Mouse (Mus musculus) stomach, embryonic 16.5 days (tissue): Measurements from ENCODE around the gene Nr1d1. TPM values are rescaled to one million over a fixed set of nuclear protein-coding genes. Genes with fewer than 3 reads are reported as not detected.

Experiments used
- ATAC-seq: fragments of 200-750 bp; cut with Nextera tagmentation; 2 replicates; pipeline ENCODE4 v1.8.0; 2017; ENCODE audit warnings: moderate number of reproducible peaks, moderate TSS enrichment; ENCODE audit not compliant: insufficient read depth, low FRiP score
- H3K27ac ChIP-seq: fragments of 300-500 bp; sonication (generic); 2 replicates; pipeline ENCODE4 v1.5.1; 2014; ENCODE audit warnings: low read length
- H3K27me3 ChIP-seq: fragments of 300-500 bp; sonication (generic); 2 replicates; pipeline ENCODE4 v1.6.1; 2014; ENCODE audit warnings: low read length, control low read depth, mixed read lengths; ENCODE audit not compliant: control insufficient read depth, insufficient read depth
- H3K36me3 ChIP-seq: fragments of 300-500 bp; sonication (generic); 2 replicates; pipeline ENCODE4 v1.6.1; 2014; ENCODE audit warnings: low read length; ENCODE audit not compliant: control insufficient read depth, insufficient read depth
- H3K4me1 ChIP-seq: fragments of 300-500 bp; sonication (generic); 2 replicates; pipeline ENCODE4 v1.6.1; 2014; ENCODE audit warnings: low read length, control low read depth, mixed read lengths; ENCODE audit not compliant: control insufficient read depth, insufficient read depth
- H3K4me2 ChIP-seq: fragments of 300-500 bp; sonication (generic); 2 replicates; pipeline ENCODE4 v1.6.1; 2014; ENCODE audit warnings: low read depth, low read length, mixed read lengths
- H3K4me3 ChIP-seq: fragments of 300-500 bp; sonication (generic); replicated peaks from 2 replicates; pipeline ENCODE4 v1.5.1; 2014; ENCODE audit warnings: mild to moderate bottlenecking, low read length
- H3K9ac ChIP-seq: fragments of 300-500 bp; sonication (generic); 2 replicates; pipeline ENCODE4 v1.6.1; 2014; ENCODE audit warnings: low read length
- H3K9me3 ChIP-seq: fragments of 300-500 bp; sonication (generic); replicated peaks from 2 replicates; pipeline ENCODE4 v1.6.1; 2016; ENCODE audit warnings: low read length, control low read depth; ENCODE audit not compliant: control insufficient read depth
- WGBS: fragments of 180-500 bp; shearing (Covaris S2); extraction: QIAGEN DNeasy Blood & Tissue Kit; methylation state at CpG from one replicate; pipeline ENCODE4 v1.1.7; 2014; 5-methylcytosine and 5-hydroxymethylcytosine counted together
- polyA plus RNA-seq: library from polyadenylated mRNA; unstranded; fragments of >200 nt; fragmentation: Nextera tagmentation; extraction: Ambion mirVana; gene quantifications from 2 replicates; pipeline ENCODE4 v1.2.1, GENCODE M21; 2015

Gene Nr1d1
- polyA plus RNA-seq, 1 experiment from 2014 or later: 2.6 TPM

- H3K9me3 ChIP-seq: no peaks in the 10 kb centered on the region
- H3K27ac ChIP-seq: peak within 1 kb of the TSS; percentile 69
- H3K4me1 ChIP-seq: peaks cover 11% of the 10 kb centered on the region; the same call in 1 of the 2 replicates
- H3K9ac ChIP-seq: peak within 1 kb of the TSS; percentile 73
- no peaks in the 10 kb centered on the region for H3K27me3 ChIP-seq
- H3K4me3 ChIP-seq: peak within 1 kb of the TSS; percentile 82
- H3K4me2 ChIP-seq: peak within 1 kb of the TSS; percentile 86
- peak; percentile 92 for ATAC-seq
- 0 out of 2 replicates have a peak, but pooled peaks cover 3% of the 10 kb centered on the region for H3K36me3 ChIP-seq
- under 1% methylated on average over 16 of the region's 16 CpGs for whole genome bisulfite sequencing
Observed at GRCm38 (mm10) chr11:98729119-98729588, 46.0 kb downstream of the Nr1d1 start, which contains the start of gene Med24. Med24 (minus strand) TSS chr11:98729435.

- Histone ChIP-seq H3K27me3 (no peaks in the 10 kb centered on the region), H3K36me3 (0 out of 2 replicates have a peak, but pooled peaks cover 3% of the 10 kb centered on the region), H3K9ac (no peak overlapping the region), H3K4me2 (no peak overlapping the region), H3K9me3 (no peaks in the 10 kb centered on the region), H3K4me1 (peaks cover 20% of the 10 kb centered on the region), H3K4me3 (no peak overlapping the region), H3K27ac (no peak overlapping the region)
- no peak for ATAC-seq
- WGBS: 92% methylated on average over 15 of the region's 15 CpGs
Observed at GRCm38 (mm10) chr11:98725926-98726506, 49.1 kb downstream of the Nr1d1 start.

DNA sequence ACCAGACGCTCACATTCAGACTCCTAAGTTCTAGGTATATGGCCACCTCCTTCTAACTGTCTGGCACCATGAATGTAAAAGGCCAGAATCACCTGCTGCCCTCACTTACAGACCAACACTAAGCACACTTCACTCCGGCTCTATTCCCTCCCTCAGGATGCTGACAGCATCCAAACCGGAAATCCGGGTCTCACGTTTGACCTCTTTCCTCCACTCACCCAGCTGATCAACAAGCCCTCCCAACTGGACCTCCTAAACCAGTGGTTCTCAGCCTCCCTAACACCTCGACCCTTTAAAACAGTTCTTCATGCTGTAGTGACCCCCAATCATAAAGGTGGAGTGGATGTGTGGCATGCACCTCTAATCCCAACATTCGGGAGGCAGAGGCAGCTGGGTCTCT, 52.0 kb downstream of the Nr1d1 start:
- Histone ChIP-seq H3K4me1 (peaks cover 15% of the 10 kb centered on the region), H3K36me3 (0 out of 2 replicates have a peak, but pooled peaks cover 3% of the 10 kb centered on the region), H3K27me3 (no peaks in the 10 kb centered on the region), H3K9ac (no peak overlapping the region), H3K9me3 (no peaks in the 10 kb centered on the region), H3K27ac (no peak overlapping the region), H3K4me3 (no peak overlapping the region), H3K4me2 (no peak overlapping the region)
- 75% methylated on average over 7 of the region's 7 CpGs for WGBS
- ATAC-seq: no peak

GRCm38 (mm10) chr11:98721458-98722226, 53.5 kb downstream of the Nr1d1 start:
- peak overlapping the region; percentile 9; the same call in 1 of the 2 replicates for H3K9ac ChIP-seq
- no peak overlapping the region for H3K4me2 ChIP-seq
- H3K27me3 ChIP-seq: no peaks in the 10 kb centered on the region
- H3K9me3 ChIP-seq: no peaks in the 10 kb centered on the region
- 52% methylated on average over 24 of the region's 24 CpGs for WGBS
- H3K27ac ChIP-seq: peak overlapping the region; percentile 64; the same call in 1 of the 2 replicates
- ATAC-seq: peak; percentile 51; the same call in 1 of the 2 replicates
- no peaks in the 10 kb centered on the region for H3K36me3 ChIP-seq
- H3K4me1 ChIP-seq: peaks cover 15% of the 10 kb centered on the region
- no peak overlapping the region for H3K4me3 ChIP-seq

GRCm38 (mm10) chr11:98720756-98721155, 54.4 kb downstream of the Nr1d1 start:
- Histone ChIP-seq H3K4me3 (no peak overlapping the region), H3K4me1 (peaks cover 15% of the 10 kb centered on the region), H3K4me2 (no peak overlapping the region), H3K27ac (no peak overlapping the region), H3K27me3 (no peaks in the 10 kb centered on the region), H3K9ac (no peak overlapping the region), H3K36me3 (no peaks in the 10 kb centered on the region), H3K9me3 (no peaks in the 10 kb centered on the region)
- 71% methylated on average over 2 of the region's 2 CpGs for WGBS
- ATAC-seq: no peak

Other genes starting within 250 kb of the Nr1d1 start
- 0.31 and 0.54 TPM in 2 replicates for gene Ikzf3, start 229.3 kb downstream of the Nr1d1 start, polyA plus RNA-seq
- gene Zpbp2, start 224.2 kb downstream of the Nr1d1 start, polyA plus RNA-seq: 0.18 and 0.19 TPM in 2 replicates
- 56.8 and 61.0 TPM in 2 replicates for gene Ormdl3, start 188.0 kb downstream of the Nr1d1 start, polyA plus RNA-seq
- not detected in 2 replicates for gene Lrrc3c, start 177.0 kb downstream of the Nr1d1 start, polyA plus RNA-seq
- gene Gm12355, start 149.7 kb downstream of the Nr1d1 start, polyA plus RNA-seq: 0.39 and 1.6 TPM in 2 replicates
- gene Gsdma3, start 149.0 kb downstream of the Nr1d1 start, polyA plus RNA-seq: not detected in 2 replicates
- gene Gsdma2, start 128.6 kb downstream of the Nr1d1 start, polyA plus RNA-seq: 0.45 and 0.87 TPM in 2 replicates
- 3.7 and 8.3 TPM in 2 replicates for gene Gsdma, start 111.0 kb downstream of the Nr1d1 start, polyA plus RNA-seq
- 147 and 157 TPM in 2 replicates for gene Psmd3, start 92.8 kb downstream of the Nr1d1 start, polyA plus RNA-seq
- not detected in 2 replicates for gene Csf3, start 74.1 kb downstream of the Nr1d1 start, polyA plus RNA-seq
- gene Med24, start 45.9 kb downstream of the Nr1d1 start, polyA plus RNA-seq: 42.2 and 44.2 TPM in 2 replicates
- 32.9 and 37.8 TPM in 2 replicates for gene Thra, start 34.7 kb downstream of the Nr1d1 start, polyA plus RNA-seq
- 18.0 and 18.4 TPM in 2 replicates for gene Msl1, start 20.2 kb upstream of the Nr1d1 start, polyA plus RNA-seq
- 25.1 and 26.3 TPM in 2 replicates for gene Casc3, start 29.6 kb upstream of the Nr1d1 start, polyA plus RNA-seq
- 6.5 and 7.8 TPM in 2 replicates for gene Rapgefl1, start 61.5 kb upstream of the Nr1d1 start, polyA plus RNA-seq
- gene Wipf2, start 88.3 kb upstream of the Nr1d1 start, polyA plus RNA-seq: 5.0 and 5.3 TPM in 2 replicates
- gene Cdc6, start 132.5 kb upstream of the Nr1d1 start, polyA plus RNA-seq: 26.9 and 28.1 TPM in 2 replicates
- 28.8 and 30.1 TPM in 2 replicates for gene Rara, start 152.5 kb upstream of the Nr1d1 start, polyA plus RNA-seq
- gene Gjd3, start 207.7 kb upstream of the Nr1d1 start, polyA plus RNA-seq: 0.44 TPM in 1 of 2 replicates, not detected in the other
- gene Top2a, start 248.9 kb upstream of the Nr1d1 start, polyA plus RNA-seq: 186 and 188 TPM in 2 replicates